Mouse (Mus musculus): ENCODE measurements around the gene Gm42791. TPM values are rescaled to one million over a fixed set of nuclear protein-coding genes. Genes with fewer than 3 reads are reported as not detected.

Gm42791 gene
- total RNA-seq (2014; rRNA removed), result not detected in 2 replicates
- polyA plus RNA-seq (2015; fragmentation: Nextera tagmentation; extraction: Ambion mirVana), result 2.0 and 5.7 TPM in 2 replicates

GRCm38 (mm10) chr5:148994706-148995414, at the start of gene Gm42791:
Gm42791 (minus strand) TSS chr5:148995147.
- H3K9ac ChIP-seq, result peak within 1 kb of the TSS; percentile 54
- no peaks in the 10 kb centered on the region for H3K9me3 ChIP-seq (ENCODE audit: low read length)
- under 1% methylated on average over 33 of the region's 33 CpGs for WGBS
- peak; percentile 95 for ATAC-seq
- H3K4me2 ChIP-seq (ENCODE audit: low read depth), result peak within 1 kb of the TSS; percentile 75
- peak; percentile 89 for DNase-seq
- H3K4me3 ChIP-seq (ENCODE audit: low read depth, low read length), result peak within 1 kb of the TSS; percentile 42
- H3K36me3 ChIP-seq (ENCODE audit: insufficient read depth), result no peaks in the 10 kb centered on the region
- no peak for TF ChIP-seq CTCF (IDR thresholded peaks at IDR 0.05; ENCODE audit: low read depth)
- peak within 1 kb of the TSS; percentile 79 for H3K27ac ChIP-seq (ENCODE audit: low read depth, low read length)
- H3K4me1 ChIP-seq (ENCODE audit: insufficient read depth), result peaks cover 12% of the 10 kb centered on the region; the same call in 1 of the 2 replicates
- no peaks in the 10 kb centered on the region for H3K27me3 ChIP-seq (ENCODE audit: insufficient read depth, low read length)

GRCm38 (mm10) chr5:149044067-149044466, 49.1 kb upstream of the Gm42791 start:
- Histone ChIP-seq H3K27me3 (ENCODE audit: insufficient read depth, low read length) (no peaks in the 10 kb centered on the region), H3K4me2 (ENCODE audit: low read depth) (no peak overlapping the region), H3K4me1 (ENCODE audit: insufficient read depth) (no peaks in the 10 kb centered on the region), H3K27ac (ENCODE audit: low read depth, low read length) (no peak overlapping the region), H3K9me3 (ENCODE audit: low read length) (no peaks in the 10 kb centered on the region), H3K36me3 (ENCODE audit: insufficient read depth) (peaks cover 17% of the 10 kb centered on the region), H3K9ac (no peak overlapping the region), H3K4me3 (ENCODE audit: low read depth, low read length) (no peak overlapping the region)
- no peak for DNase-seq
- ATAC-seq, result no peak
- WGBS, result 90% methylated on average over 4 of the region's 4 CpGs
- TF ChIP-seq CTCF (IDR thresholded peaks at IDR 0.05; ENCODE audit: low read depth), result no peak

GRCm38 (mm10) chr5:149043240-149043639, 48.3 kb upstream of the Gm42791 start:
- no peak overlapping the region for H3K9ac ChIP-seq
- WGBS, result 80% methylated on average over 6 of the region's 6 CpGs
- DNase-seq (no peak), ATAC-seq (no peak)
- H3K36me3 ChIP-seq (ENCODE audit: insufficient read depth), result peaks cover 17% of the 10 kb centered on the region
- TF ChIP-seq CTCF (IDR thresholded peaks at IDR 0.05; ENCODE audit: low read depth), result no peak
- no peak overlapping the region for H3K4me2 ChIP-seq (ENCODE audit: low read depth)
- H3K27me3 ChIP-seq (ENCODE audit: insufficient read depth, low read length), result no peaks in the 10 kb centered on the region
- no peak overlapping the region for H3K27ac ChIP-seq (ENCODE audit: low read depth, low read length)
- no peak overlapping the region for H3K4me3 ChIP-seq (ENCODE audit: low read depth, low read length)
- no peaks in the 10 kb centered on the region for H3K4me1 ChIP-seq (ENCODE audit: insufficient read depth)
- H3K9me3 ChIP-seq (ENCODE audit: low read length), result no peaks in the 10 kb centered on the region

GRCm38 (mm10) chr5:149039825-149040224, 44.9 kb upstream of the Gm42791 start:
- peak; percentile 58 for TF ChIP-seq CTCF (IDR thresholded peaks at IDR 0.05; ENCODE audit: low read depth)
- WGBS, result 96% methylated on average over 5 of the region's 5 CpGs
- no peak for ATAC-seq

GRCm38 (mm10) chr5:149037729-149038128, 42.8 kb upstream of the Gm42791 start:
- ATAC-seq (peak; percentile 82), DNase-seq (peak; percentile 75)
- H3K9ac ChIP-seq, result no peak overlapping the region
- H3K27ac ChIP-seq (ENCODE audit: low read depth, low read length), result no peak overlapping the region
- H3K36me3 ChIP-seq (ENCODE audit: insufficient read depth), result no peaks in the 10 kb centered on the region; the same call in 1 of the 2 replicates
- WGBS, result 13% methylated on average over 10 of the region's 10 CpGs
- TF ChIP-seq CTCF (IDR thresholded peaks at IDR 0.05; ENCODE audit: low read depth), result no peak
- no peak overlapping the region for H3K4me2 ChIP-seq (ENCODE audit: low read depth)
- no peaks in the 10 kb centered on the region for H3K4me1 ChIP-seq (ENCODE audit: insufficient read depth)
- H3K4me3 ChIP-seq (ENCODE audit: low read depth, low read length), result no peak overlapping the region
- no peaks in the 10 kb centered on the region for H3K27me3 ChIP-seq (ENCODE audit: insufficient read depth, low read length)
- H3K9me3 ChIP-seq (ENCODE audit: low read length), result no peaks in the 10 kb centered on the region

More at GRCm38 (mm10) chr5:149039825-149040224, 44.9 kb upstream of the Gm42791 start:
- no peaks in the 10 kb centered on the region for H3K9me3 ChIP-seq (ENCODE audit: low read length)
- no peak overlapping the region for H3K4me2 ChIP-seq (ENCODE audit: low read depth)
- no peaks in the 10 kb centered on the region; the same call in 1 of the 2 replicates for H3K36me3 ChIP-seq (ENCODE audit: insufficient read depth)
- H3K9ac ChIP-seq, result no peak overlapping the region
- no peaks in the 10 kb centered on the region for H3K4me1 ChIP-seq (ENCODE audit: insufficient read depth)
- H3K4me3 ChIP-seq (ENCODE audit: low read depth, low read length), result no peak overlapping the region
- no peak overlapping the region for H3K27ac ChIP-seq (ENCODE audit: low read depth, low read length)
- H3K27me3 ChIP-seq (ENCODE audit: insufficient read depth, low read length), result no peaks in the 10 kb centered on the region
- DNase-seq, result no peak

- Histone ChIP-seq H3K36me3 (ENCODE audit: insufficient read depth) (no peaks in the 10 kb centered on the region), H3K9ac (no peak overlapping the region), H3K4me3 (ENCODE audit: low read depth, low read length) (no peak overlapping the region), H3K9me3 (ENCODE audit: low read length) (no peaks in the 10 kb centered on the region), H3K4me1 (ENCODE audit: insufficient read depth) (no peaks in the 10 kb centered on the region), H3K27ac (ENCODE audit: low read depth, low read length) (no peak overlapping the region), H3K27me3 (ENCODE audit: insufficient read depth, low read length) (no peaks in the 10 kb centered on the region), H3K4me2 (ENCODE audit: low read depth) (no peak overlapping the region)
- TF ChIP-seq CTCF (IDR thresholded peaks at IDR 0.05; ENCODE audit: low read depth), result 0 out of 2 replicates have a peak, but pooled peaks have one; percentile 21
- 94% methylated on average over 3 of the region's 3 CpGs for WGBS
- no peak for ATAC-seq
- DNase-seq, result no peak
These were observed 42.0 kb upstream of the Gm42791 start for GRCm38 (mm10) chr5:149036920-149037319.

GRCm38 (mm10) chr5:149032438-149032837, 37.5 kb upstream of the Gm42791 start:
- 96% methylated on average over 4 of the region's 4 CpGs for WGBS
- H3K27ac ChIP-seq (ENCODE audit: low read depth, low read length), result no peak overlapping the region
- no peak overlapping the region for H3K9ac ChIP-seq
- H3K27me3 ChIP-seq (ENCODE audit: insufficient read depth, low read length), result no peaks in the 10 kb centered on the region
- H3K4me2 ChIP-seq (ENCODE audit: low read depth), result no peak overlapping the region
- H3K4me3 ChIP-seq (ENCODE audit: low read depth, low read length), result no peak overlapping the region
- H3K4me1 ChIP-seq (ENCODE audit: insufficient read depth), result no peaks in the 10 kb centered on the region
- TF ChIP-seq CTCF (IDR thresholded peaks at IDR 0.05; ENCODE audit: low read depth), result no peak
- H3K36me3 ChIP-seq (ENCODE audit: insufficient read depth), result no peaks in the 10 kb centered on the region
- ATAC-seq, result no peak
- DNase-seq, result no peak
- H3K9me3 ChIP-seq (ENCODE audit: low read length), result no peaks in the 10 kb centered on the region

Data from forebrain, postnatal 0 days (tissue).